Mouse (Mus musculus) hindbrain, embryonic 16.5 days (tissue): ENCODE measurements around the gene Dcaf8. TPM values are rescaled to one million over a fixed set of nuclear protein-coding genes. Genes with fewer than 3 reads are reported as not detected.

Source experiments
- ATAC-seq: fragments of 200-750 bp; cut with Nextera tagmentation; 2 replicates; pipeline ENCODE4 v1.8.0; 2017; ENCODE audit warnings: moderate TSS enrichment, moderate library complexity
- H3K27ac ChIP-seq: fragments of 300-500 bp; sonication (generic); 2 replicates; pipeline ENCODE4 v1.5.1; 2014; ENCODE audit warnings: low read depth, mild to moderate bottlenecking, control low read depth, low read length, moderate library complexity
- H3K27me3 ChIP-seq: fragments of 300-500 bp; sonication (generic); replicated peaks from 2 replicates; pipeline ENCODE4 v1.6.1; 2014; ENCODE audit warnings: low read length; ENCODE audit not compliant: control insufficient read depth, insufficient read depth
- H3K36me3 ChIP-seq: fragments of 300-500 bp; sonication (generic); 2 replicates; pipeline ENCODE4 v1.6.1; 2014; ENCODE audit warnings: mild to moderate bottlenecking, low read length, moderate library complexity, mixed read lengths; ENCODE audit not compliant: control insufficient read depth, insufficient read depth
- H3K4me1 ChIP-seq: fragments of 300-500 bp; sonication (generic); 2 replicates; pipeline ENCODE4 v1.6.1; 2014; ENCODE audit warnings: low read depth, low read length; ENCODE audit not compliant: control insufficient read depth, insufficient read depth
- H3K4me2 ChIP-seq: fragments of 300-500 bp; sonication (generic); 2 replicates; pipeline ENCODE4 v1.6.1; 2014; ENCODE audit warnings: mild to moderate bottlenecking, low read length, control low read depth, moderate library complexity
- H3K4me3 ChIP-seq: fragments of 300-500 bp; sonication (generic); 2 replicates; pipeline ENCODE4 v1.5.1; 2014; ENCODE audit warnings: mild to moderate bottlenecking, low read length, control low read depth, moderate library complexity
- H3K9ac ChIP-seq: fragments of 300-500 bp; sonication (generic); 2 replicates; pipeline ENCODE4 v1.6.1; 2014; ENCODE audit warnings: low read depth, mild to moderate bottlenecking, control low read depth, low read length, moderate library complexity
- H3K9me3 ChIP-seq: fragments of 300-500 bp; sonication (generic); 2 replicates; pipeline ENCODE4 v1.6.1; 2014; ENCODE audit warnings: mild to moderate bottlenecking, low read length, moderate library complexity; ENCODE audit not compliant: control insufficient read depth
- WGBS: fragments of 180-500 bp; shearing (Covaris S2); extraction: QIAGEN DNeasy Blood & Tissue Kit; methylation state at CpG from one replicate; pipeline ENCODE4 v1.1.7; 2014; 5-methylcytosine and 5-hydroxymethylcytosine counted together
- polyA plus RNA-seq: library from polyadenylated mRNA; unstranded; fragments of >200 nt; fragmentation: Nextera tagmentation; extraction: Ambion mirVana; gene quantifications from 2 replicates; pipeline ENCODE4 v1.2.1, GENCODE M21; 2015

Gene Dcaf8
- polyA plus RNA-seq, 1 experiment from 2014 or later, result 86.6 TPM

- Histone ChIP-seq H3K27ac (no peak overlapping the region), H3K9ac (no peak overlapping the region), H3K4me2 (no peak overlapping the region), H3K4me3 (no peak overlapping the region), H3K4me1 (no peaks in the 10 kb centered on the region; the same call in none of the 2 replicates), H3K36me3 (no peaks in the 10 kb centered on the region), H3K9me3 (no peaks in the 10 kb centered on the region), H3K27me3 (no peaks in the 10 kb centered on the region)
- no peak for ATAC-seq
Observed at GRCm38 (mm10) chr1:172160508-172160907, 12.6 kb downstream of the Dcaf8 start.

- H3K9ac ChIP-seq, result no peak overlapping the region
- peaks cover 9% of the 10 kb centered on the region; the same call in 1 of the 2 replicates for H3K36me3 ChIP-seq
- H3K4me3 ChIP-seq, result no peak overlapping the region
- no peaks in the 10 kb centered on the region; the same call in none of the 2 replicates for H3K4me1 ChIP-seq
- no peaks in the 10 kb centered on the region for H3K27me3 ChIP-seq
- H3K4me2 ChIP-seq, result no peak overlapping the region
- no peaks in the 10 kb centered on the region for H3K9me3 ChIP-seq
- ATAC-seq, result peak; percentile 69
- 96% methylated on average over 1 of the region's 1 CpGs for WGBS
- H3K27ac ChIP-seq, result no peak overlapping the region
Observed at GRCm38 (mm10) chr1:172162009-172162408, 14.1 kb downstream of the Dcaf8 start.

GRCm38 (mm10) chr1:172162959-172163358 lies 15.1 kb downstream of the Dcaf8 start:
- no peaks in the 10 kb centered on the region for H3K27me3 ChIP-seq
- H3K9ac ChIP-seq, result no peak overlapping the region
- H3K27ac ChIP-seq, result no peak overlapping the region
- peaks cover 12% of the 10 kb centered on the region; the same call in 1 of the 2 replicates for H3K36me3 ChIP-seq
- no peak overlapping the region for H3K4me3 ChIP-seq
- H3K4me2 ChIP-seq, result no peak overlapping the region
- WGBS, result 92% methylated on average over 6 of the region's 6 CpGs
- H3K9me3 ChIP-seq, result no peaks in the 10 kb centered on the region
- ATAC-seq, result no peak
- no peaks in the 10 kb centered on the region; the same call in none of the 2 replicates for H3K4me1 ChIP-seq

GRCm38 (mm10) chr1:172167911-172168310 lies 20.0 kb downstream of the Dcaf8 start:
- H3K27ac ChIP-seq, result no peak overlapping the region
- H3K4me3 ChIP-seq, result no peak overlapping the region
- H3K9me3 ChIP-seq, result no peaks in the 10 kb centered on the region
- no peaks in the 10 kb centered on the region; the same call in none of the 2 replicates for H3K4me1 ChIP-seq
- no peak overlapping the region for H3K4me2 ChIP-seq
- no peak for ATAC-seq
- no peaks in the 10 kb centered on the region for H3K27me3 ChIP-seq
- peaks cover 35% of the 10 kb centered on the region for H3K36me3 ChIP-seq
- WGBS, result 69% methylated on average over 5 of the region's 5 CpGs
- no peak overlapping the region for H3K9ac ChIP-seq

- Histone ChIP-seq H3K27ac (no peak overlapping the region), H3K36me3 (peaks cover 45% of the 10 kb centered on the region), H3K4me2 (no peak overlapping the region), H3K4me1 (no peaks in the 10 kb centered on the region), H3K9me3 (no peaks in the 10 kb centered on the region), H3K9ac (no peak overlapping the region), H3K4me3 (no peak overlapping the region), H3K27me3 (no peaks in the 10 kb centered on the region)
- 98% methylated on average over 5 of the region's 5 CpGs for WGBS
- no peak for ATAC-seq
Observed at GRCm38 (mm10) chr1:172169809-172170208, 21.9 kb downstream of the Dcaf8 start.

- Histone ChIP-seq H3K27me3 (no peaks in the 10 kb centered on the region), H3K9me3 (no peaks in the 10 kb centered on the region), H3K27ac (no peak overlapping the region), H3K9ac (no peak overlapping the region), H3K36me3 (peaks cover 41% of the 10 kb centered on the region), H3K4me3 (no peak overlapping the region), H3K4me2 (no peak overlapping the region), H3K4me1 (no peaks in the 10 kb centered on the region)
- no peak for ATAC-seq
- 88% methylated on average over 21 of the region's 21 CpGs for WGBS
Observed at GRCm38 (mm10) chr1:172172381-172172780, 24.5 kb downstream of the Dcaf8 start.

- H3K4me1 ChIP-seq, result no peaks in the 10 kb centered on the region
- peaks cover 40% of the 10 kb centered on the region for H3K36me3 ChIP-seq
- ATAC-seq, result no peak
- H3K4me3 ChIP-seq, result no peak overlapping the region
- 47% methylated on average over 5 of the region's 5 CpGs for WGBS
- no peak overlapping the region for H3K27ac ChIP-seq
- H3K4me2 ChIP-seq, result no peak overlapping the region
- no peaks in the 10 kb centered on the region for H3K9me3 ChIP-seq
- no peaks in the 10 kb centered on the region for H3K27me3 ChIP-seq
- H3K9ac ChIP-seq, result no peak overlapping the region
Observed at GRCm38 (mm10) chr1:172173181-172173580, 25.3 kb downstream of the Dcaf8 start.

- H3K36me3 ChIP-seq, result peaks cover 30% of the 10 kb centered on the region
- no peaks in the 10 kb centered on the region for H3K9me3 ChIP-seq
- H3K4me2 ChIP-seq, result no peak overlapping the region
- ATAC-seq, result no peak
- no peak overlapping the region for H3K9ac ChIP-seq
- H3K4me3 ChIP-seq, result no peak overlapping the region
- no peaks in the 10 kb centered on the region for H3K4me1 ChIP-seq
- H3K27me3 ChIP-seq, result no peaks in the 10 kb centered on the region
- 70% methylated on average over 7 of the region's 7 CpGs for WGBS
- no peak overlapping the region for H3K27ac ChIP-seq
Observed at GRCm38 (mm10) chr1:172177791-172178190, 29.9 kb downstream of the Dcaf8 start.

GRCm38 (mm10) chr1:172179102-172179501 lies 31.2 kb downstream of the Dcaf8 start:
- Histone ChIP-seq H3K27me3 (no peaks in the 10 kb centered on the region), H3K27ac (no peak overlapping the region), H3K4me2 (no peak overlapping the region), H3K9me3 (no peaks in the 10 kb centered on the region), H3K9ac (no peak overlapping the region), H3K4me3 (no peak overlapping the region), H3K36me3 (peaks cover 26% of the 10 kb centered on the region), H3K4me1 (no peaks in the 10 kb centered on the region)
- 79% methylated on average over 7 of the region's 7 CpGs for WGBS
- no peak for ATAC-seq

- Histone ChIP-seq H3K9me3 (no peaks in the 10 kb centered on the region), H3K9ac (no peak overlapping the region), H3K4me3 (no peak overlapping the region), H3K4me1 (no peaks in the 10 kb centered on the region), H3K27ac (no peak overlapping the region), H3K36me3 (peaks cover 17% of the 10 kb centered on the region), H3K27me3 (no peaks in the 10 kb centered on the region), H3K4me2 (no peak overlapping the region)
- no peak for ATAC-seq
- 63% methylated on average over 4 of the region's 4 CpGs for WGBS
Observed at GRCm38 (mm10) chr1:172180881-172181280, 33.0 kb downstream of the Dcaf8 start.
